Mouse (Mus musculus) hindbrain, embryonic 15.5 days (tissue): ENCODE results near the gene Gm20481. TPM values are rescaled to one million over a fixed set of nuclear protein-coding genes. Genes with fewer than 3 reads are reported as not detected.
"Not testable (repeated sequence)": the region's sequence is repeated elsewhere in the genome, so short reads cannot be mapped to it uniquely, and the experiment has no call there.

Experiments
- ATAC-seq: fragments of 200-750 bp; cut with Nextera tagmentation; 2 replicates; pipeline ENCODE4 v1.8.0; 2017; ENCODE audit warnings: low read depth, moderate number of reproducible peaks, moderate TSS enrichment; ENCODE audit not compliant: low FRiP score
- H3K27ac ChIP-seq: fragments of 300-500 bp; sonication (generic); replicated peaks from 2 replicates; pipeline ENCODE4 v1.5.1; 2015; ENCODE audit warnings: mild to moderate bottlenecking, inconsistent platforms
- H3K27me3 ChIP-seq: fragments of 300-500 bp; sonication (generic); 2 replicates; pipeline ENCODE4 v1.6.1; 2015; ENCODE audit warnings: control low read depth, inconsistent platforms
- H3K36me3 ChIP-seq: fragments of 300-500 bp; sonication (generic); 2 replicates; pipeline ENCODE4 v1.6.1; 2015; ENCODE audit warnings: control low read depth, inconsistent platforms
- H3K4me1 ChIP-seq: fragments of 300-500 bp; sonication (generic); replicated peaks from 2 replicates; pipeline ENCODE4 v1.6.1; 2015; ENCODE audit warnings: control low read depth, inconsistent platforms
- H3K4me2 ChIP-seq: fragments of 300-500 bp; sonication (generic); 2 replicates; pipeline ENCODE4 v1.6.1; 2015; ENCODE audit warnings: moderate library complexity, mild to moderate bottlenecking, inconsistent platforms
- H3K4me3 ChIP-seq: fragments of 300-500 bp; sonication (generic); 2 replicates; pipeline ENCODE4 v1.5.1; 2015; ENCODE audit warnings: mild to moderate bottlenecking, inconsistent platforms
- H3K9ac ChIP-seq: fragments of 300-500 bp; sonication (generic); 2 replicates; pipeline ENCODE4 v1.6.1; 2015; ENCODE audit warnings: inconsistent platforms
- H3K9me3 ChIP-seq: fragments of 300-500 bp; sonication (generic); 2 replicates; pipeline ENCODE4 v1.6.1; 2016; ENCODE audit warnings: control low read depth, inconsistent platforms
- WGBS: fragments of 180-500 bp; shearing (Covaris S2); methylation state at CpG from one replicate; pipeline ENCODE4 v1.1.7; 2015; 5-methylcytosine and 5-hydroxymethylcytosine counted together
- polyA plus RNA-seq: library from polyadenylated mRNA; unstranded; fragments of >200 nt; fragmentation: Nextera tagmentation; extraction: Ambion mirVana; gene quantifications from 2 replicates; pipeline ENCODE4 v1.2.1, GENCODE M21; 2015

Gene Gm20481
- 1.0 TPM in 1 of 2 replicates, not detected in the other for polyA plus RNA-seq

DNA sequence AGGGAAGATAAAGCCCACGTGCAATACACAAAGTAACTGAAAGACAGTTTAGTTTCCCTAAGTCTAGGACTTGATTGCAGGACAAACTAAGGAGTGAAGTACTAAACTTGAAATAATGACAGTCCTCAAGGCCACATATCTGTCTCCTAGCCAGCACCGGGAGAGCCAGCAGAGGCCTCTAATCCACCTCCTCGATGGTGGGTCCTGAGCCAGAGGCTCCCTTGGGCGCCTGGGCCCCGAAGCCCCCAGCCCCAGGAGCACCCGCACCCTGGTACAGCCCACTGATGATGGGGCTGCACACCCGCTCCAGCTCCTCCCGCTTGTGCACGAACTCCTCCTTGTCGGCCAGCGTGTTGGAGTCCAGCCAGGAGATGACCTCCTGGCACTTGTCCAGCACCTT lies at the start of gene Gm20481:
Gene Gm20481 (plus strand): TSS at position 91 of the 400 bp plus-strand sequence.
- not testable (repeated sequence) for H3K9me3 ChIP-seq, H3K4me1 ChIP-seq, ATAC-seq, H3K27ac ChIP-seq, H3K4me2 ChIP-seq, H3K4me3 ChIP-seq, H3K9ac ChIP-seq, H3K36me3 ChIP-seq
- peaks cover 29% of the 10 kb centered on the region for H3K27me3 ChIP-seq
- 69% methylated on average over 7 of the region's 11 CpGs for WGBS

DNA sequence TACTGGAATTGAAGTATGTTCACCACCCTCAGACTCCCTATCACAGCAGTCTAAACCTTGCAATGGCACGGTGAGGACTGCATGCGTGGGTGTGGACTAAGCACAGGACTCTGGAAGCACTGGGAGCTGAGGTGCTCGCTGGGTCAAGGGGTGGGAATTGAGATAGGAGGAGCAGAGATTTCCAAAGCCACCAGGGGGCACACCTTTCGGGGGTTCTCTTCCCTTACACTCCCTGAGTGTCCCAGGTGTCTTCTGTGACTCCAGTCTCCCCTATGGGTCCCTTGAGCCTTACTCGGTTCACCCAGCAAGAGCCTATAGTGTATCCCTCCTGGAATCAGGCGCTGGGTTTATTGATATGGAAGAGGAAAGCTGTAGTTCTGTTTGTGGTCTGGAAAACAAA lies 46.8 kb upstream of the Gm20481 start:
- Histone ChIP-seq H3K9me3 (no peaks in the 10 kb centered on the region), H3K9ac (no peak overlapping the region), H3K4me2 (no peak overlapping the region), H3K27ac (no peak overlapping the region), H3K4me3 (no peak overlapping the region), H3K4me1 (no peaks in the 10 kb centered on the region), H3K27me3 (no peaks in the 10 kb centered on the region), H3K36me3 (no peaks in the 10 kb centered on the region)
- no peak for ATAC-seq
- 52% methylated on average over 6 of the region's 6 CpGs for WGBS

DNA sequence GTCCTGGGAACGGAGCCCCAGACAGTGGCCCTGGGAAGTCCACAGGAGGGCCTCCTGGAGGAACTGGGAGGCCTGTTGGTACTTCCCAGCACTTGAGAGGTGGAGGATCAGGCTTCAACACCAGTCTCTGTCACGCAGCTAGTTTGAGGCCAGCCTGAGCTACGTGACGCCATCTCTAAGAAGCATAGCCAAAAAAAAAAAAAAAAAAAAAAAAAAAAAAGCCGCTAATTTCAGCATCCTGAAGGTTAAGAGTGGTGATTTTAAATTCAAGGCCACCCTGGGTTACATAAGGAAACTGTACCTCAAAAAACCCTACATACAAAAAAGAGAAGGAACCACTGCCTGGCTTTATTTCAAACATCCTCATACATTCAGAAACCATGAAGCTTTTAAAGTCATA lies 45.5 kb upstream of the Gm20481 start:
- H3K4me2 ChIP-seq, result no peak overlapping the region
- H3K27ac ChIP-seq, result no peak overlapping the region
- no peaks in the 10 kb centered on the region for H3K9me3 ChIP-seq
- H3K4me3 ChIP-seq, result no peak overlapping the region
- no peak overlapping the region for H3K9ac ChIP-seq
- ATAC-seq, result no peak
- no peaks in the 10 kb centered on the region for H3K4me1 ChIP-seq
- 66% methylated on average over 5 of the region's 5 CpGs for WGBS
- no peaks in the 10 kb centered on the region for H3K36me3 ChIP-seq
- H3K27me3 ChIP-seq, result no peaks in the 10 kb centered on the region

DNA sequence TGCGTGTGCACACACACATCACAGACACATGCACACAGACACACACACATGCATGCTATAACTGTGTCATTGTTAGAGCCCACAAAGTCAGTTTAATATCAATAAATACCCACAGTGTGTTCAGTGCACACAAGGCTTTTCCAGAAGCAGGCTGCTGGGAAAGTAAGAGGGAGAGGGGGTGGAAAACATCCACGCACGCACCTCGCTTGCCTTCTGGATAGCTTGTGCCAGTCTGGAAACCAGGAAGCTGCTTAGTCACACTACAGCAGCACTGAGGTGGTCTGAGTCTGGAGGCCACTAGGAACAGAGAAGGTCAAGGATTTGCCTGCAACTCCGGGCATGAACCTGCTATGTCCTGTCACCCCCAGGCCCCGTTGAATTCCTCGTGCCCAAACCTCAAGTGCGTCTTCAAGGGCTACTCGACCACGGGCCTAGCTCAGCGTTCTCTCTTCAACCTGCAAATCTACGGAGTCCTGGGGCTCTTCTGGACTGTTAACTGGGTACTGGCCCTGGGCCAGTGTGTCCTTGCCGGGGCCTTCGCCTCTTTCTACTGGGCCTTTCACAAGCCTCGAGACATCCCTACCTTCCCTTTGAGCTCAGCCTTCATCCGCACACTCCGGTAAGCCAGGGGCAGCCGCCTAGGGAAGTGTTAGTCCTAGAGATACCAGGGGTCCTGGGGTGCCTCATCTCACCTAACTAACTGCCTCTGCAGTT lies 42.2 kb upstream of the Gm20481 start:
- Histone ChIP-seq H3K36me3 (no peaks in the 10 kb centered on the region), H3K4me3 (no peak overlapping the region), H3K4me2 (no peak overlapping the region), H3K9me3 (no peaks in the 10 kb centered on the region), H3K27ac (no peak overlapping the region), H3K4me1 (peaks cover 7% of the 10 kb centered on the region), H3K9ac (no peak overlapping the region), H3K27me3 (no peaks in the 10 kb centered on the region)
- 87% methylated on average over 18 of the region's 18 CpGs for WGBS
- ATAC-seq, result no peak

DNA sequence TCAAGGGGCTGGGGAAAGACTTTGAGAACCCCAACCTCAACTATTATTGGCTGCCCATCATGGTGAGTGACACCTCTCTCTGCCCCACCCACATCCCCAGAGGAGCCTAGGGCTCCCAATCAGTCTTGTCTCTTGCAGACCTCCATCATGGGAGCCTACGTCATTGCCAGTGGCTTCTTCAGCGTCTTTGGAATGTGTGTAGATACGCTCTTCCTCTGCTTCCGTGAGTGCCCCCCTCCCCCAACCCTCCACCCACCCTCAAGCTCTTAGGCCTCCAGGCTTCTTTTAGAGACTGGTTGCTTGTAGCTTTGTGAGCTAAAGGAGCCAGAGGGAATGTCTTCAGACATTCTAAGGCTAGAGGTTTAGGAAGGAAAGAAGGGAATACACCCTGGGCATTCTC lies 40.9 kb upstream of the Gm20481 start:
- Histone ChIP-seq H3K4me3 (no peak overlapping the region), H3K4me2 (no peak overlapping the region), H3K4me1 (peaks cover 9% of the 10 kb centered on the region), H3K9ac (no peak overlapping the region), H3K36me3 (no peaks in the 10 kb centered on the region), H3K27me3 (no peaks in the 10 kb centered on the region), H3K9me3 (no peaks in the 10 kb centered on the region), H3K27ac (no peak overlapping the region)
- 77% methylated on average over 4 of the region's 4 CpGs for WGBS
- no peak for ATAC-seq

DNA sequence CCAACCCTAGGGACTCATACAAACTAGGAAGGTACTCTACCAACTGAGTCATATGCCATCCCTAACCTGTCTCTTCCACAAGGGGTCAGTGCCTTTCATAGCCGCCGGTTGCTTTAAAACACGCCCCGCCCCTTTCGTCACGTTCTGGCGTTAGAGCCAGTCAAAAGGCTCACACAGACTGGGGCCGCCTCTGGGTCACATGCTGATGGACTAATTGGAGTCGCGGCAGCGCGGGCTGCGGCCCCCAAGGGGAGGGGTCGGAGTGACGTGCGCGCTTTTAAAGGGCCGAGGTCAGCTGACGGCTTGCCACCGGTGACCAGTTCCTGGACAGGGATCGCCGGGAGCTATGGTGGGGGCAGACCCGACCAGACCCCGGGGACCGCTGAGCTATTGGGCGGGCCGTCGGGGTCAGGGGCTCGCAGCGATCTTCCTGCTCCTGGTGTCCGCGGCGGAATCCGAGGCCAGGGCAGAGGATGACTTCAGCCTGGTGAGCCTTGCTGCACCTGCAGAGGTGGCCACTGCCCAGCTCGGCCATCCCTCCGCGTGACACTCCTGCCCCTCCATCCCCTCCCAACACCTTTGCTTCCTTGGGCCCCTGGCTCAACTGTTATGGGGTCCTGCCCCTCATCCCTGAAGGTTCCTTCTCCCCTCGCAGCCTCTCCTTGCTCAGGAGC lies 38.5 kb upstream of the Gm20481 start, which contains the start of gene Neu1:
Gene Neu1 (plus strand): TSS at position 193 of the 674 bp plus-strand sequence.
- H3K4me1 ChIP-seq, result peaks cover 9% of the 10 kb centered on the region
- peak within 1 kb of the TSS; percentile 72 for H3K9ac ChIP-seq
- WGBS, result under 1% methylated on average over 37 of the region's 38 CpGs

DNA sequence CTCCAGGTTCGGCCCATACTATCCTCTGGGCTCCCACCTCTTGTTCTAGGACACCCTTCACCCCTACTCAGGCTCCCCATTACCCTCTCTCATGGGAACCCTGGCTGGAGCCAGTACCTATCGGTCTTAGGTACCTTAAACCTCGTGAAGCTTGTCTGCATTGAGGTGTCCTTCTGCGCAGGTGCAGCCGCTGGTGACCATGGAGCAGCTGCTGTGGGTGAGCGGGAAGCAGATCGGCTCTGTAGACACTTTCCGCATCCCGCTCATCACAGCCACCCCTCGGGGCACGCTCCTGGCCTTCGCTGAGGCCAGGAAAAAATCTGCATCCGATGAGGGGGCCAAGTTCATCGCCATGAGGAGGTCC lies 38.0 kb upstream of the Gm20481 start:
- peak; percentile 57; the same call in 1 of the 2 replicates for ATAC-seq
- H3K27me3 ChIP-seq, result no peaks in the 10 kb centered on the region
- H3K4me2 ChIP-seq, result peak overlapping the region; percentile 89
- H3K27ac ChIP-seq, result peak overlapping the region; percentile 76
- H3K9me3 ChIP-seq, result no peaks in the 10 kb centered on the region
- H3K9ac ChIP-seq, result peak overlapping the region; percentile 72
- H3K4me3 ChIP-seq, result peak overlapping the region; percentile 62
- WGBS, result 9% methylated on average over 14 of the region's 14 CpGs
- peaks cover 9% of the 10 kb centered on the region for H3K4me1 ChIP-seq
- peaks cover 13% of the 10 kb centered on the region for H3K36me3 ChIP-seq

More for the DNA sequence above, 38.5 kb upstream of the Gm20481 start, which contains the start of gene Neu1:
- Histone ChIP-seq H3K36me3 (peaks cover 13% of the 10 kb centered on the region), H3K4me3 (peak within 1 kb of the TSS; percentile 62), H3K9me3 (no peaks in the 10 kb centered on the region), H3K27ac (peak within 1 kb of the TSS; percentile 76), H3K27me3 (no peaks in the 10 kb centered on the region), H3K4me2 (peak within 1 kb of the TSS; percentile 89)
- ATAC-seq, result peak; percentile 97

DNA sequence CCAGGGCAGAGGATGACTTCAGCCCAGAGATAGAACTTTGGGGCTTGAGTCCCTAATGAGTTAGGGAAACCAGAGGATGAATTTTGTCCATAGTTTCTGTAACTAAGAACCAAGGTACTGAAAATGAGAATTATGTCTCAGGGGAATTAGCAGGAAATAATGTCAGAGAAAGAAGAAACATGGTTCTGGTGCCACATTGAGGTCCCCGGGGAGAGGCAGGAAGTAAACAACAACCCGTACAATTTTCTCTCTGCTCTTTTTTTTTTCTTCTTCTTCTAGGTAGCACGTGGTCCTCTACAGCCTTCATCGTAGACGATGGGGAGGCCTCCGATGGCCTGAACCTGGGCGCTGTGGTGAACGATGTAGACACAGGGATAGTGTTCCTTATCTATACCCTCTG lies 37.4 kb upstream of the Gm20481 start:
- 0 out of 2 replicates have a peak overlapping the region, but pooled peaks have one; percentile 76 for H3K27ac ChIP-seq
- H3K4me3 ChIP-seq, result peak overlapping the region; percentile 62
- peak overlapping the region; percentile 72 for H3K9ac ChIP-seq
- no peaks in the 10 kb centered on the region for H3K9me3 ChIP-seq
- ATAC-seq, result no peak
- H3K4me1 ChIP-seq, result peaks cover 9% of the 10 kb centered on the region
- H3K36me3 ChIP-seq, result peaks cover 13% of the 10 kb centered on the region
- H3K4me2 ChIP-seq, result peak overlapping the region; percentile 89
- no peaks in the 10 kb centered on the region for H3K27me3 ChIP-seq
- 89% methylated on average over 8 of the region's 8 CpGs for WGBS

DNA sequence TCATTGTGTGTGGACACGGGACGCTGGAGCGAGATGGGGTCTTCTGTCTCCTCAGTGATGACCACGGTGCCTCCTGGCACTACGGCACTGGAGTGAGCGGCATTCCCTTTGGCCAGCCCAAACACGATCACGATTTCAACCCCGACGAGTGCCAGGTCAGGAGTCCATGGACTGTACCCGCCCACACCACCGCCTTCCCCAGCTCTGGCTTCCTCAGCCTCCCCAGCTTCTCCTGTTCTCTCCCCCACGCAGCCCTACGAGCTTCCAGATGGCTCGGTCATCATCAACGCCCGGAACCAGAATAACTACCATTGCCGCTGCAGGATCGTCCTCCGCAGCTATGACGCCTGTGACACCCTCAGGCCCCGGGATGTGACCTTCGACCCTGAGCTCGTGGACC lies 35.7 kb upstream of the Gm20481 start:
- no peak overlapping the region for H3K4me2 ChIP-seq

DNA sequence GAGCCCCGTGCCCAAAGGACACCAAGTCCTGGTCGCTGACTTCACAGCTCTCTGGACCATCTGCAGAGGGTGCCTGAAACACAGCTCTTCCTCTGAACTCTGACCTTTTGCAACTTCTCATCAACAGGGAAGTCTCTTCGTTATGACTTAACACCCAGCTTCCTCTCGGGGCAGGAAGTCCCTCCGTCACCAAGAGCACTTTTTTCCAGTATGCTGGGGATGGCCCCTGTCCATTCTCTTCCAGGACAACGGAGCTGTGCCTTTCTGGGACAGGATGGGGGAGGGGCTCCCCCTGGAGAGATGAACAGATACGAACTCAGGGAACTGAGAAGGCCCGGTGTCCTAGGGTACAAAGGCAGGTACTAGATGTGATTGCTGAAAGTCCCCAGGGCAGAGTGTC lies 34.9 kb upstream of the Gm20481 start:
- H3K27ac ChIP-seq, result no peak overlapping the region
- 54% methylated on average over 8 of the region's 8 CpGs for WGBS
- no peaks in the 10 kb centered on the region for H3K27me3 ChIP-seq
- peaks cover 13% of the 10 kb centered on the region for H3K36me3 ChIP-seq
- no peak overlapping the region for H3K4me2 ChIP-seq
- H3K9ac ChIP-seq, result no peak overlapping the region
- H3K4me3 ChIP-seq, result no peak overlapping the region
- H3K4me1 ChIP-seq, result peaks cover 9% of the 10 kb centered on the region
- no peaks in the 10 kb centered on the region for H3K9me3 ChIP-seq
- ATAC-seq, result no peak

More for the DNA sequence above, 35.7 kb upstream of the Gm20481 start:
- Histone ChIP-seq H3K4me1 (peaks cover 9% of the 10 kb centered on the region), H3K27ac (no peak overlapping the region), H3K9ac (no peak overlapping the region), H3K9me3 (no peaks in the 10 kb centered on the region), H3K27me3 (no peaks in the 10 kb centered on the region), H3K4me3 (no peak overlapping the region), H3K36me3 (peaks cover 13% of the 10 kb centered on the region)
- ATAC-seq, result no peak
- 74% methylated on average over 24 of the region's 24 CpGs for WGBS

DNA sequence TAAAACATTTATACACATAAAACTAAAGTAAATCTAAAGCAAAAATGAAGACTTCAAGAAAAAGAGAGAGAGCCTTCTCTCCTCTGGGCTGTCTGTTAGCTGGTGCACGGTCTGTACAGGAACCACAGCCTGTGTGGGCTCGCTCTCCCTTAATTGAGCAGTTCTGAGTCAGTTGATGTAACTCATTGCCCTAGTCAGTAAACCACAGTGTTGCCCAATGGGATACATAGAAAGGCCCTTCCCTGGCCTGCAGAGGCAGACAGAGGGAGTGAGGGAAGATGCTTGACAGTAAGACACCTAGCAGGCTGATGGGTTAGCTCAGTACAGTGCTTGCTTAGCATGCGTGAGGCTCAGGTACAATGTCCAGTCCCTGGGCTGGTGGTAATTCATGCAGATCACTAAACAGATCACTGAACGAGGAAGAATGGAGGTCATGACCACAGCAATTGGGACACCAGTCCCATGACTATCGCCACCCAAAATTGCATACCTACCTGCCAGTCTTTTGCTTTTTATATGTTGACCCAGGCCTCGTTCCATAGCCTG lies 31.7 kb upstream of the Gm20481 start:
- H3K27ac ChIP-seq, result no peak overlapping the region
- H3K36me3 ChIP-seq, result peaks cover 13% of the 10 kb centered on the region
- ATAC-seq, result no peak
- H3K4me1 ChIP-seq, result peaks cover 5% of the 10 kb centered on the region; the same call in 1 of the 2 replicates
- H3K4me2 ChIP-seq, result no peak overlapping the region
- 90% methylated on average over 6 of the region's 6 CpGs for WGBS
- no peaks in the 10 kb centered on the region for H3K9me3 ChIP-seq
- H3K9ac ChIP-seq, result no peak overlapping the region
- no peaks in the 10 kb centered on the region for H3K27me3 ChIP-seq
- H3K4me3 ChIP-seq, result no peak overlapping the region
